Mouse (Mus musculus): ENCODE data around the gene Dph2. TPM values are rescaled to one million over a fixed set of nuclear protein-coding genes. Genes with fewer than 3 reads are reported as not detected.
A peak's percentile ranks its signal among the peaks of the same experiment; 100 is the strongest.

The Dph2 gene
- polyA plus RNA-seq, 1 experiment: not detected

GRCm38 (mm10) chr4:117887133-117887532 lies 4.7 kb downstream of the Dph2 start, which contains the start of gene Atp6v0b:
Gene Atp6v0b (minus strand): TSS chr4:117887333.
- no peak for TF ChIP-seq CTCF (IDR thresholded peaks at IDR 0.05; ENCODE audit: insufficient read depth, low read depth, low read length)
- TF ChIP-seq POLR2A (IDR thresholded peaks at IDR 0.05; ENCODE audit: insufficient read depth, low read depth, low read length): peak; percentile 89
- WGBS: 0% methylated on average over 37 of the region's 37 CpGs

GRCm38 (mm10) chr4:117886644-117887043 lies 5.2 kb downstream of the Dph2 start:
- 0 out of 2 replicates have a peak overlapping the region, but pooled peaks have one; percentile 42 for H3K27ac ChIP-seq (ENCODE audit: insufficient read depth, low read depth, low read length)
- 1% methylated on average over 24 of the region's 24 CpGs for WGBS
- peaks cover 38% of the 10 kb centered on the region for H3K4me1 ChIP-seq (ENCODE audit: control insufficient read depth, insufficient read depth, low read length)
- TF ChIP-seq CTCF (IDR thresholded peaks at IDR 0.05; ENCODE audit: insufficient read depth, low read depth, low read length): no peak
- peak overlapping the region; percentile 88 for H3K4me3 ChIP-seq (ENCODE audit: insufficient read depth, low read depth, low read length)

More at GRCm38 (mm10) chr4:117887133-117887532, 4.7 kb downstream of the Dph2 start, which contains the start of gene Atp6v0b:
- Histone ChIP-seq H3K4me3 (ENCODE audit: insufficient read depth, low read depth, low read length) (peak within 1 kb of the TSS; percentile 88), H3K27ac (ENCODE audit: insufficient read depth, low read depth, low read length) (0 out of 2 replicates have a peak within 1 kb of the TSS, but pooled peaks have one; percentile 42), H3K4me1 (ENCODE audit: control insufficient read depth, insufficient read depth, low read length) (peaks cover 36% of the 10 kb centered on the region)

GRCm38 (mm10) chr4:117885994-117886393 lies 5.8 kb downstream of the Dph2 start:
- no peak overlapping the region for H3K27ac ChIP-seq (ENCODE audit: insufficient read depth, low read depth, low read length)
- WGBS: 72% methylated on average over 9 of the region's 9 CpGs
- peak overlapping the region; percentile 88 for H3K4me3 ChIP-seq (ENCODE audit: insufficient read depth, low read depth, low read length)
- TF ChIP-seq POLR2A (IDR thresholded peaks at IDR 0.05; ENCODE audit: insufficient read depth, low read depth, low read length): no peak
- TF ChIP-seq CTCF (IDR thresholded peaks at IDR 0.05; ENCODE audit: insufficient read depth, low read depth, low read length): no peak
- peaks cover 39% of the 10 kb centered on the region for H3K4me1 ChIP-seq (ENCODE audit: control insufficient read depth, insufficient read depth, low read length)

GRCm38 (mm10) chr4:117885093-117885492 lies 6.7 kb downstream of the Dph2 start:
- no peak for TF ChIP-seq CTCF (IDR thresholded peaks at IDR 0.05; ENCODE audit: insufficient read depth, low read depth, low read length)
- TF ChIP-seq POLR2A (IDR thresholded peaks at IDR 0.05; ENCODE audit: insufficient read depth, low read depth, low read length): no peak
- Histone ChIP-seq H3K4me3 (ENCODE audit: insufficient read depth, low read depth, low read length) (no peak overlapping the region), H3K4me1 (ENCODE audit: control insufficient read depth, insufficient read depth, low read length) (peaks cover 40% of the 10 kb centered on the region)

GRCm38 (mm10) chr4:117884146-117884545 lies 7.7 kb downstream of the Dph2 start:
- H3K27ac ChIP-seq (ENCODE audit: insufficient read depth, low read depth, low read length): no peak overlapping the region
- H3K4me1 ChIP-seq (ENCODE audit: control insufficient read depth, insufficient read depth, low read length): peaks cover 40% of the 10 kb centered on the region
- 88% methylated on average over 1 of the region's 1 CpGs for WGBS
- 0 out of 2 replicates have a peak overlapping the region, but pooled peaks have one; percentile 4 for H3K4me3 ChIP-seq (ENCODE audit: insufficient read depth, low read depth, low read length)
- no peak for TF ChIP-seq POLR2A (IDR thresholded peaks at IDR 0.05; ENCODE audit: insufficient read depth, low read depth, low read length)
- TF ChIP-seq CTCF (IDR thresholded peaks at IDR 0.05; ENCODE audit: insufficient read depth, low read depth, low read length): no peak

More at GRCm38 (mm10) chr4:117885093-117885492, 6.7 kb downstream of the Dph2 start:
- WGBS: 93% methylated on average over 10 of the region's 10 CpGs
- H3K27ac ChIP-seq (ENCODE audit: insufficient read depth, low read depth, low read length): no peak overlapping the region

GRCm38 (mm10) chr4:117882701-117883691 lies 8.8 kb downstream of the Dph2 start, which contains the start of gene B4galt2:
Gene B4galt2 (minus strand): TSS chr4:117883487.
- Histone ChIP-seq H3K27ac (ENCODE audit: insufficient read depth, low read depth, low read length) (peak within 1 kb of the TSS; percentile 62; the same call in 1 of the 2 replicates), H3K4me1 (ENCODE audit: control insufficient read depth, insufficient read depth, low read length) (peaks cover 40% of the 10 kb centered on the region), H3K4me3 (ENCODE audit: insufficient read depth, low read depth, low read length) (peak within 1 kb of the TSS; percentile 87)
- TF ChIP-seq CTCF (IDR thresholded peaks at IDR 0.05; ENCODE audit: insufficient read depth, low read depth, low read length): no peak
- TF ChIP-seq POLR2A (IDR thresholded peaks at IDR 0.05; ENCODE audit: insufficient read depth, low read depth, low read length): no peak; the same call in 1 of the 2 replicates
- WGBS: 3% methylated on average over 100 of the region's 103 CpGs

- WGBS: 73% methylated on average over 5 of the region's 5 CpGs
- H3K27ac ChIP-seq (ENCODE audit: insufficient read depth, low read depth, low read length): no peak overlapping the region
- H3K4me1 ChIP-seq (ENCODE audit: control insufficient read depth, insufficient read depth, low read length): peaks cover 18% of the 10 kb centered on the region
- H3K4me3 ChIP-seq (ENCODE audit: insufficient read depth, low read depth, low read length): no peak overlapping the region
- no peak for TF ChIP-seq POLR2A (IDR thresholded peaks at IDR 0.05; ENCODE audit: insufficient read depth, low read depth, low read length)
- TF ChIP-seq CTCF (IDR thresholded peaks at IDR 0.05; ENCODE audit: insufficient read depth, low read depth, low read length): no peak
Measured at GRCm38 (mm10) chr4:117878703-117879102, 13.1 kb downstream of the Dph2 start.

- Histone ChIP-seq H3K4me1 (ENCODE audit: control insufficient read depth, insufficient read depth, low read length) (peaks cover 16% of the 10 kb centered on the region), H3K27ac (ENCODE audit: insufficient read depth, low read depth, low read length) (no peak overlapping the region), H3K4me3 (ENCODE audit: insufficient read depth, low read depth, low read length) (no peak overlapping the region)
- WGBS: 53% methylated on average over 10 of the region's 10 CpGs
- TF ChIP-seq POLR2A (IDR thresholded peaks at IDR 0.05; ENCODE audit: insufficient read depth, low read depth, low read length) (no peak), CTCF (IDR thresholded peaks at IDR 0.05; ENCODE audit: insufficient read depth, low read depth, low read length) (no peak)
Measured at GRCm38 (mm10) chr4:117878301-117878700, 13.5 kb downstream of the Dph2 start.

GRCm38 (mm10) chr4:117873615-117874014 lies 18.2 kb downstream of the Dph2 start:
- H3K27ac ChIP-seq (ENCODE audit: insufficient read depth, low read depth, low read length): no peak overlapping the region
- WGBS: 96% methylated on average over 9 of the region's 9 CpGs
- no peaks in the 10 kb centered on the region for H3K4me1 ChIP-seq (ENCODE audit: control insufficient read depth, insufficient read depth, low read length)
- TF ChIP-seq POLR2A (IDR thresholded peaks at IDR 0.05; ENCODE audit: insufficient read depth, low read depth, low read length): no peak
- no peak for TF ChIP-seq CTCF (IDR thresholded peaks at IDR 0.05; ENCODE audit: insufficient read depth, low read depth, low read length)
- no peak overlapping the region for H3K4me3 ChIP-seq (ENCODE audit: insufficient read depth, low read depth, low read length)
